Mouse (Mus musculus) hindbrain, embryonic 12.5 days (tissue): ENCODE data around the gene Crtam. TPM values are rescaled to one million over a fixed set of nuclear protein-coding genes. Genes with fewer than 3 reads are reported as not detected.

Experiments
- ATAC-seq: fragments of 200-750 bp; cut with Nextera tagmentation; 2 replicates; pipeline ENCODE4 v1.8.0; 2017; ENCODE audit warnings: moderate TSS enrichment; ENCODE audit not compliant: low FRiP score
- H3K27ac ChIP-seq: fragments of 300-500 bp; sonication (generic); 2 replicates; pipeline ENCODE4 v1.5.1; 2016; ENCODE audit warnings: mild to moderate bottlenecking
- H3K27me3 ChIP-seq: fragments of 300-500 bp; sonication (generic); 2 replicates; pipeline ENCODE4 v1.6.1; 2016; ENCODE audit warnings: mild to moderate bottlenecking
- H3K36me3 ChIP-seq: fragments of 300-500 bp; sonication (generic); 2 replicates; pipeline ENCODE4 v1.6.1; 2016; ENCODE audit warnings: mild to moderate bottlenecking
- H3K4me1 ChIP-seq: fragments of 300-500 bp; sonication (generic); 2 replicates; pipeline ENCODE4 v1.6.1; 2016
- H3K4me2 ChIP-seq: fragments of 300-500 bp; sonication (generic); replicated peaks from 2 replicates; pipeline ENCODE4 v1.6.1; 2016; ENCODE audit warnings: mild to moderate bottlenecking
- H3K4me3 ChIP-seq: fragments of 300-500 bp; sonication (generic); 2 replicates; pipeline ENCODE4 v1.5.1; 2016; ENCODE audit warnings: mild to moderate bottlenecking
- H3K9ac ChIP-seq: fragments of 300-500 bp; sonication (generic); 2 replicates; pipeline ENCODE4 v1.6.1; 2016; ENCODE audit warnings: mild to moderate bottlenecking, moderate library complexity
- H3K9me3 ChIP-seq: fragments of 300-500 bp; sonication (generic); replicated peaks from 2 replicates; pipeline ENCODE4 v1.6.1; 2016; ENCODE audit warnings: mild to moderate bottlenecking
- WGBS: fragments of 180-500 bp; shearing (Covaris S2); methylation state at CpG from one replicate; pipeline ENCODE4 v1.1.7; 2016; 5-methylcytosine and 5-hydroxymethylcytosine counted together
- polyA plus RNA-seq: library from polyadenylated mRNA; unstranded; fragments of >200 nt; fragmentation: Nextera tagmentation; extraction: Ambion mirVana; gene quantifications from 2 replicates; pipeline ENCODE4 v1.2.1, GENCODE M21; 2016

The Crtam gene
- 0.18 and 0.30 TPM in 2 replicates for polyA plus RNA-seq

DNA sequence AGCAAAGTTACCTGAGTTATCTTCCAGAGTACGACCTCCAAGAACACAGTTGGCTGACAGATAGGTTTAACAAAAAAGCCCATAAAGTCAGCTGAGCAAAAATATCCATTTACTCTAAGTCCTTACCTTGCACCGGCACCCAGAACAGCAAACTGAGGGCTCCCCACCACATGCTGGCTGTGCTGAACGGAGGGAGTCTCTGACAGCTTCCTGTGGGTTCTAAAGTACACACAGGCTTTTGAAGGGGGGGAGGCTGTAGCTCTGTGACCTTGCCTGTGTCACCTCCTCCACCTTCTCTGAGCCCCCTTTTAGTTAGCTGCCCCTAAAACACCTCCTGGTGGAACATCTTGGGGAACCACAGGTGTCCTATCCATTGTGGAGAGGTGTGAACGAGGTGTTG, at the start of gene Crtam:
Crtam (minus strand) TSS at position 214 of the 400 bp plus-strand sequence.
- Histone ChIP-seq H3K4me3 (no peak within 1 kb of the TSS), H3K4me1 (no peaks in the 10 kb centered on the region), H3K27me3 (no peaks in the 10 kb centered on the region), H3K4me2 (no peak within 1 kb of the TSS), H3K9ac (no peak within 1 kb of the TSS), H3K27ac (no peak within 1 kb of the TSS), H3K9me3 (no peaks in the 10 kb centered on the region), H3K36me3 (no peaks in the 10 kb centered on the region)
- ATAC-seq: no peak
- WGBS: 67% methylated on average over 4 of the region's 4 CpGs

DNA sequence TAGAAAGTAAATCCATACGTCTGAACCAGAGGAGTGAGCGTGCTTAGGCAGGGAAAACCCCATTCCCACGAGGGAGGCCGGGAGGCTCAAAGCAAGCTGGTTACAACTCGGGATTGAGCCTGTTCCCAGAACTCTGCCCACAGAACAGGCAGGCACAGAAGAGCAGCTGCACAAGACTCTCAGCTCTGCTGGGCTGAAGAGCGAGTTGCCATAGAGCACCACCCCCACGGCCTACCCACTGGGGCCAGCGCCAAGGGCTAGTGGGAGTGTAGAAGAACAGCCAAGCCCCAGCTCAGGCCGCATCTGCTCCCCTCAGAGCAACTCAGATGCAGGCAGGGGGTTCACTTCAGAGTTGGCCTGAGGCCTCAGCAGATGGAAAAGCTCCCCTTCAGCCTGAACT, 49.7 kb upstream of the Crtam start:
- no peak overlapping the region for H3K27ac ChIP-seq
- H3K36me3 ChIP-seq: no peaks in the 10 kb centered on the region
- no peak overlapping the region for H3K9ac ChIP-seq
- H3K4me2 ChIP-seq: no peak overlapping the region
- H3K9me3 ChIP-seq: no peaks in the 10 kb centered on the region
- 85% methylated on average over 9 of the region's 9 CpGs for WGBS
- no peaks in the 10 kb centered on the region for H3K27me3 ChIP-seq
- H3K4me3 ChIP-seq: no peak overlapping the region
- no peak for ATAC-seq
- H3K4me1 ChIP-seq: peaks cover 11% of the 10 kb centered on the region

- no peak overlapping the region for H3K4me2 ChIP-seq
- no peaks in the 10 kb centered on the region for H3K9me3 ChIP-seq
- no peak overlapping the region for H3K9ac ChIP-seq
- peaks cover 11% of the 10 kb centered on the region for H3K4me1 ChIP-seq
- no peak for ATAC-seq
- WGBS: 60% methylated on average over 4 of the region's 4 CpGs
- H3K4me3 ChIP-seq: no peak overlapping the region
- no peaks in the 10 kb centered on the region for H3K27me3 ChIP-seq
- H3K27ac ChIP-seq: no peak overlapping the region
- no peaks in the 10 kb centered on the region for H3K36me3 ChIP-seq
Observed at GRCm38 (mm10) chr9:41053478-41053877, 49.0 kb upstream of the Crtam start.

DNA sequence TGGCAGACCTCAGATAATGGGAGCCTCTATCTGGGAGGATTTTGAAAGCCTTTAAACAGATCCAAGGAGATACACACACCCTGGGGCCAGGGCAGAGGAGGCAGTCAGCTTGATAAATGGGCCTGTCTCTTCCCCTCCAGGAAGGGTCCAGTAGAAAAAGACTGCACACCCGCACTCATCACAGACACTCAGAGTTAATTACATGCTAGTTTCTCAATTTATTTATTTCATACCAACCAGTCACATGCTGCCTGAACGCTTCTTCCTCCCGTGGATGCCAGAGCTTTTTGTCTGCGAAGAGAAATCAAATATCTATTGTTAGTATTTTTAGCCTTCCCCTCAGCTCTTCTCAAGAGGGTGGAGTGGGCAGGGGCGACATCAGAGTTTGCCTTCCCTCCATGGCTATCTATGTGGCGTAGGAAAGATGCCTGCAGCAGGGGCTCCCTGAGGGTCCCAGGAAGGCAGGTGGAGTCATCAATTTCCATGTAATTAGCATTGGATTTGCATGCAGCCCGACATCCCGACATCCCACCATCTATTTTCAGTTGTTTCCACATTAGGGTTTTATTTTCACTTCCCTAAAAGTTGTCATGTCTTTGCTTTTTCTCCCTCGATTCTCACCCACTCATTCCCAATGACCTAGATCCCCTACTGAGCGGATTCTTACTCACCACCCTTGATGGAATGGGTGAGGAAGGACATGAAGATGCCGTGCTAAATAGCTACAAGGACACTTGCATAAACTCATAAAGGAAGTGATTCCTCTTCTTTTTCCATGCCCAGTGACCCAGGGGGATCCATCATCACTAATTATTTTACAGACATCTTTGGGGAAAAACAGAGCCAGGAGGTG, 46.9 kb upstream of the Crtam start:
- Histone ChIP-seq H3K4me2 (no peak overlapping the region), H3K36me3 (no peaks in the 10 kb centered on the region), H3K4me3 (no peak overlapping the region), H3K9me3 (no peaks in the 10 kb centered on the region), H3K4me1 (peaks cover 11% of the 10 kb centered on the region), H3K27ac (peak overlapping the region; percentile 76), H3K9ac (no peak overlapping the region), H3K27me3 (no peaks in the 10 kb centered on the region)
- 53% methylated on average over 11 of the region's 11 CpGs for WGBS
- peak; percentile 61 for ATAC-seq

GRCm38 (mm10) chr9:41050331-41051079, 46.1 kb upstream of the Crtam start:
- H3K9ac ChIP-seq: no peak overlapping the region
- no peaks in the 10 kb centered on the region for H3K36me3 ChIP-seq
- ATAC-seq: no peak
- H3K4me2 ChIP-seq: no peak overlapping the region
- no peaks in the 10 kb centered on the region for H3K9me3 ChIP-seq
- H3K27ac ChIP-seq: peak overlapping the region; percentile 76
- 71% methylated on average over 12 of the region's 12 CpGs for WGBS
- H3K4me1 ChIP-seq: peaks cover 11% of the 10 kb centered on the region
- H3K27me3 ChIP-seq: no peaks in the 10 kb centered on the region
- no peak overlapping the region for H3K4me3 ChIP-seq

- no peaks in the 10 kb centered on the region for H3K27me3 ChIP-seq
- H3K36me3 ChIP-seq: no peaks in the 10 kb centered on the region
- H3K9ac ChIP-seq: no peak overlapping the region
- H3K4me2 ChIP-seq: no peak overlapping the region
- peaks cover 11% of the 10 kb centered on the region for H3K4me1 ChIP-seq
- WGBS: 90% methylated on average over 7 of the region's 7 CpGs
- no peaks in the 10 kb centered on the region for H3K9me3 ChIP-seq
- ATAC-seq: no peak
- H3K4me3 ChIP-seq: no peak overlapping the region
- no peak overlapping the region for H3K27ac ChIP-seq
Observed at GRCm38 (mm10) chr9:41049282-41049681, 44.9 kb upstream of the Crtam start.

DNA sequence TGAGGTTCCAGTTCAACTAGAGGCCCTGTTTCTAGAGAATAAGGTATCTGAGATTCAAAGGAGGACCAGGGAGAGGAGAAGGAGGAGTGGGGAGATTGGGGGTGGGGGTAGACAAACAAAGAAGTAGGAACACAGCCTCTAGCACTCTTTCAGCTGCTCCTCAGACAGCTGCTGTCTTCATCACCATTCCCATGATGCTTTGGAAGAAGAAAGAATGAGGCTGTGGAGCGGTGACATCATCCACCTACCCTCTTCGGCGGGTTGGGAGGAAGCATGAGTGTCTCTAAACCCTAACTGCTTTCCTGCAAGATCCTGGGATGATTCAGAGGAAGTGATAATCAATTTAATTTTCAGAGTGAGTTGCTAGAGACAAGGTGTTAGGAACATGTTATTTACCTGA, 44.4 kb upstream of the Crtam start:
- Histone ChIP-seq H3K9me3 (no peaks in the 10 kb centered on the region), H3K4me3 (no peak overlapping the region), H3K27me3 (no peaks in the 10 kb centered on the region), H3K4me2 (no peak overlapping the region), H3K36me3 (no peaks in the 10 kb centered on the region), H3K27ac (no peak overlapping the region), H3K4me1 (peaks cover 11% of the 10 kb centered on the region), H3K9ac (no peak overlapping the region)
- whole genome bisulfite sequencing: 88% methylated on average over 3 of the region's 3 CpGs
- ATAC-seq: no peak

DNA sequence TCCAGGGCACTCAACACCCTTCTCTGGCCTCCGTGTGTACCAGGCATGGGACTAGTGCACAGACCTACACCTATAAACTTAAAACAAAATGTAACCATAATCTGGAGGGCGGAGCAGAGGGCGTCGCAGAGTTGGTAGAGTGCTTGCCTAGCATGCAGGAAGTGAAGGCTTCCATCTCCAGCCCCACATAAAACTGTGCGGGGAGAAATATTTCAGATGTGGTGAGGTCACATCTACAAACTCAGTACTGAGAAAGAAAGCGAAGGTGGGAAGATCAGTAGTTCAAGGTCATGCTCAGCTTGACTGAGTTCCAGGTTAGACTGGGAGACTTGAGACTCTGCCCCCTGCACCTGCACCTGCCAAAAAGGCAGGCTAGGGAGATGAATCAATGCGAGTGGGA, 43.8 kb upstream of the Crtam start:
- 93% methylated on average over 7 of the region's 7 CpGs for WGBS
- H3K4me3 ChIP-seq: no peak overlapping the region

DNA sequence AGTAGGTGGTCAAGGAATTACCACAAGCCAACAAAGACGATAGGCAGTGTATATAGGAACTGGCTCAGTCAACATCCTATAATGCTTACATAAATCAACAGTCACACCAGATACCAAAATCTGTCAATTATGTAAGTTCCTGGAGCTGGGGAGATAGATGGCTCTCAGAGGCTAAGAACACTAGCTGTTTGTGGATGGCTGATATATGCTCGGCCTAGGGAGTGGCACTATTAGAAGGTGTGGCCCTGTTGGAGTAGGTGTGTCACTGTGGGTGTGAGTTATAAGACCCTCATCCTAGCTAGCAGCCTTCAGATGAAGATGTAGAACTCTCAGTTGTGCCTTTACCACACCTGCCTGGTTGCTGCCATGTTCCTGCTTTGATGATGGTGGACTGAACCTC, 43.2 kb upstream of the Crtam start:
- Histone ChIP-seq H3K4me3 (no peak overlapping the region), H3K27me3 (no peaks in the 10 kb centered on the region), H3K36me3 (no peaks in the 10 kb centered on the region), H3K4me1 (peaks cover 11% of the 10 kb centered on the region), H3K9ac (no peak overlapping the region), H3K27ac (no peak overlapping the region), H3K4me2 (no peak overlapping the region), H3K9me3 (no peaks in the 10 kb centered on the region)
- no peak for ATAC-seq
- 95% methylated on average over 2 of the region's 2 CpGs for WGBS

More for the DNA sequence above, 43.8 kb upstream of the Crtam start:
- Histone ChIP-seq H3K4me1 (peaks cover 11% of the 10 kb centered on the region), H3K36me3 (no peaks in the 10 kb centered on the region), H3K9me3 (no peaks in the 10 kb centered on the region), H3K4me2 (no peak overlapping the region), H3K9ac (no peak overlapping the region), H3K27me3 (no peaks in the 10 kb centered on the region), H3K27ac (no peak overlapping the region)
- no peak for ATAC-seq

DNA sequence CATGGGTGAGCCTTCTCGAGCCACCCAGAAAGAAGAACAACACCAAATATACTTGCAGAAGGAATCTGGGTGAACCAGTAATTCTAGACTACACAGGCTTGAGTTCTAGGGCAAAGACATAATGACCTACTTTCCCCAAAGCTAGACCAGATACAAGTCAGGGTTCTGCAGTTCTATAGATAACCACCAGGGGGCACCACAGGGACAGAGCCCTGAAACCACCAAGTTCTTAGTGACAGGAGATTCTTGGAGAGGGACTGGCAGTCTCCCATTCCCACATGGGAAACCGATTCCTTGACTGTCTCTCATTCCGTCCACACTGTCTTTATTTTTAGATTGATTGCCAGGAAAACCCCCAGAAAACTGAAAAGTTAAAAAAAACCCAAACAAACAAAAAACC, 40.2 kb upstream of the Crtam start:
- Histone ChIP-seq H3K9ac (no peak overlapping the region), H3K4me3 (no peak overlapping the region), H3K27ac (no peak overlapping the region), H3K9me3 (no peaks in the 10 kb centered on the region), H3K4me2 (no peak overlapping the region), H3K27me3 (no peaks in the 10 kb centered on the region), H3K4me1 (no peaks in the 10 kb centered on the region), H3K36me3 (no peaks in the 10 kb centered on the region)
- WGBS: 17% methylated on average over 3 of the region's 3 CpGs
- ATAC-seq: no peak

GRCm38 (mm10) chr9:41043641-41044040, 39.2 kb upstream of the Crtam start:
- Histone ChIP-seq H3K4me3 (no peak overlapping the region), H3K9ac (no peak overlapping the region), H3K36me3 (no peaks in the 10 kb centered on the region), H3K27me3 (no peaks in the 10 kb centered on the region), H3K9me3 (no peaks in the 10 kb centered on the region), H3K4me2 (no peak overlapping the region), H3K27ac (no peak overlapping the region), H3K4me1 (no peaks in the 10 kb centered on the region)
- no peak for ATAC-seq
- WGBS: 81% methylated on average over 5 of the region's 5 CpGs

DNA sequence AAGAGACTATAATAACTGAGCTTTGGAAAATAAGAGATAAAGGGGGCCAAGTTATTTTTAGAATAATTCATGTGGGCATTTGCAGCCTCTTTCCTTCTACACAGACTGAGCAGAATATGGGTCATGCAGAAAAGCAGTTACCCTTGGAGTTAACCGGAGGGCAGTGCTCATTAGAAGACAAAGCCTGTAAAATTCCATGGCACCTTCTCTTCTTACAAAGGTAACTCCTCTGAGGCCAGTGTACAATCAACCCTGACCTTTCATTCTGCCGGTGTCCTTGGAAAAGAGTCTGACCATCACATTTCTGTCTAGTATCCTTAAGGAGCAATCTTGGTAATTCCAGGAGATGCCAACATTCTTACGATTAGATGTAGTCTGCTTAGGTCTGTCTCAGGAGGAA, 37.0 kb upstream of the Crtam start:
- H3K27me3 ChIP-seq: no peaks in the 10 kb centered on the region
- no peaks in the 10 kb centered on the region for H3K36me3 ChIP-seq
- no peak for ATAC-seq
- H3K4me1 ChIP-seq: peaks cover 2% of the 10 kb centered on the region; the same call in 1 of the 2 replicates
- H3K27ac ChIP-seq: no peak overlapping the region
- no peak overlapping the region for H3K4me3 ChIP-seq
- H3K9me3 ChIP-seq: no peaks in the 10 kb centered on the region
- H3K9ac ChIP-seq: no peak overlapping the region
- WGBS: 82% methylated on average over 3 of the region's 3 CpGs
- H3K4me2 ChIP-seq: no peak overlapping the region
